Mouse (Mus musculus) inflammation-experienced regulatory T-cells (primary cell): Measurements from ENCODE around the gene Klhl15. TPM values are rescaled to one million over a fixed set of nuclear protein-coding genes. Genes with fewer than 3 reads are reported as not detected.

Source experiments
- polyA plus RNA-seq, 2 experiments: library from polyadenylated mRNA; unstranded; fragments of 100-300 nt; shearing (Covaris generic); gene quantifications; one replicate each; pipeline ENCODE4 v1.2.1; 2017

The Klhl15 gene
- polyA plus RNA-seq: 1 to 10 TPM; 7.9 to 9.6 TPM

GRCm38 (mm10) chrX:94234532-94235189 is at the start of gene Klhl15:
Klhl15 (plus strand) TSS chrX:94234599.

GRCm38 (mm10) chrX:94212597-94213321 is 21.6 kb upstream of the Klhl15 start, which contains the start of gene Eif2s3x:
Eif2s3x (minus strand) TSS chrX:94212862.

Other genes starting within 250 kb of the Klhl15 start
- 10 to 100 TPM; 26.8 to 35.7 TPM for gene Zfx, start 110.9 kb upstream of the Klhl15 start, polyA plus RNA-seq
- gene Eif2s3x, start 21.7 kb upstream of the Klhl15 start, polyA plus RNA-seq: 10 to 100 TPM; 36.9 to 41.6 TPM
- gene Fam90a1b, start 132.2 kb downstream of the Klhl15 start, polyA plus RNA-seq: under 1 TPM; 0.05 to 0.37 TPM
- 10 to 100 TPM; 13.4 to 18.5 TPM for gene Apoo, start 132.5 kb downstream of the Klhl15 start, polyA plus RNA-seq